Mouse (Mus musculus) midbrain, embryonic 14.5 days (tissue): Measurements from ENCODE around the gene Nxf3. TPM values are rescaled to one million over a fixed set of nuclear protein-coding genes. Genes with fewer than 3 reads are reported as not detected.

Experiments
- ATAC-seq: fragments of 200-750 bp; cut with Nextera tagmentation; 2 replicates; pipeline ENCODE4 v1.8.0; 2017; ENCODE audit warnings: moderate number of reproducible peaks, moderate library complexity; ENCODE audit not compliant: low FRiP score, low TSS enrichment
- DNase-seq: peaks from one replicate; pipeline ENCODE4 v3.0.0-alpha.2; 2015
- H3K27ac ChIP-seq: fragments of 300-500 bp; sonication (generic); replicated peaks from 2 replicates; pipeline ENCODE4 v1.5.1; 2014; ENCODE audit warnings: mild to moderate bottlenecking, low read depth, low read length, moderate library complexity
- H3K27me3 ChIP-seq: fragments of 300-500 bp; sonication (generic); 2 replicates; pipeline ENCODE4 v1.6.1; 2014; ENCODE audit warnings: low read length, control low read depth, mixed read lengths; ENCODE audit not compliant: control insufficient read depth, insufficient read depth
- H3K36me3 ChIP-seq: fragments of 300-500 bp; sonication (generic); 2 replicates; pipeline ENCODE4 v1.6.1; 2014; ENCODE audit warnings: low read length, control low read depth; ENCODE audit not compliant: control insufficient read depth, insufficient read depth
- H3K4me1 ChIP-seq: fragments of 300-500 bp; sonication (generic); 2 replicates; pipeline ENCODE4 v1.6.1; 2014; ENCODE audit warnings: mild to moderate bottlenecking, antibody characterized with exemption, low read length, control low read depth; ENCODE audit not compliant: control insufficient read depth, insufficient read depth
- H3K4me2 ChIP-seq: fragments of 300-500 bp; sonication (generic); 2 replicates; pipeline ENCODE4 v1.6.1; 2014; ENCODE audit warnings: mild to moderate bottlenecking, low read length, moderate library complexity
- H3K4me3 ChIP-seq: fragments of 300-500 bp; sonication (generic); replicated peaks from 2 replicates; pipeline ENCODE4 v1.5.1; 2014; ENCODE audit warnings: low read depth, low read length
- H3K9ac ChIP-seq: fragments of 300-500 bp; sonication (generic); replicated peaks from 2 replicates; pipeline ENCODE4 v1.6.1; 2014; ENCODE audit warnings: mild to moderate bottlenecking, low read length, moderate library complexity
- H3K9me3 ChIP-seq: fragments of 300-500 bp; sonication (generic); 2 replicates; pipeline ENCODE4 v1.6.1; 2016; ENCODE audit warnings: low read length, control low read depth, mixed read lengths; ENCODE audit not compliant: control insufficient read depth
- WGBS: fragments of 180-500 bp; shearing (Covaris S2); extraction: QIAGEN DNeasy Blood & Tissue Kit; methylation state at CpG from one replicate; pipeline ENCODE4 v1.1.7; 2014; 5-methylcytosine and 5-hydroxymethylcytosine counted together
- polyA plus RNA-seq: library from polyadenylated mRNA; unstranded; fragments of >200 nt; fragmentation: Nextera tagmentation; extraction: Ambion mirVana; gene quantifications from 2 replicates; pipeline ENCODE4 v1.2.1, GENCODE M21; 2014

Gene Nxf3
- polyA plus RNA-seq: not detected in 2 replicates

- Histone ChIP-seq H3K27me3 (no peaks in the 10 kb centered on the region), H3K36me3 (no peaks in the 10 kb centered on the region), H3K4me1 (no peaks in the 10 kb centered on the region), H3K4me2 (no peak within 1 kb of the TSS), H3K4me3 (no peak within 1 kb of the TSS), H3K9ac (no peak within 1 kb of the TSS), H3K27ac (no peak within 1 kb of the TSS), H3K9me3 (no peaks in the 10 kb centered on the region)
- WGBS: 87% methylated on average over 9 of the region's 9 CpGs
- DNase-seq (no peak), ATAC-seq (no peak)
These were observed at the start of gene Nxf3 for GRCm38 (mm10) chrX:136085155-136085554. Gene Nxf3, minus strand, starts transcription at chrX:136085255.

DNA sequence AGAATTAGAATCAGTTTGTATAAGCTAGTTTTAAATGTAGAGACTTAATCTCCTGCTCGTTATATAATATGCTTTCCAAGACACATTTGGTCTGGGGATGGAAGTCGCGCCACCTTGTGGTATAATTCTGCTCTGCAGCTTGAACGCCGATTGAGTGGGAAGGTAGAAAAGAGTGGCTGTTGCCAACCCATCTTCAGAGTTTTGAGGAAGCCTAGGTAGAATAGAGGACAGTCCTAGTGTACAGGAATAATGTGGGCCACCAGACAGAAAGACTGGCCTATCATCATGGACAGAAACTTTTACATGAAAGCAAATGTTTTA is 42.6 kb upstream of the Nxf3 start:
- ATAC-seq (no peak), DNase-seq (peak; percentile 72)
- Histone ChIP-seq H3K9ac (no peak overlapping the region), H3K36me3 (no peaks in the 10 kb centered on the region), H3K4me2 (no peak overlapping the region), H3K9me3 (no peaks in the 10 kb centered on the region), H3K4me3 (no peak overlapping the region), H3K27ac (no peak overlapping the region), H3K4me1 (no peaks in the 10 kb centered on the region), H3K27me3 (no peaks in the 10 kb centered on the region)
- 22% methylated on average over 5 of the region's 5 CpGs for WGBS

DNA sequence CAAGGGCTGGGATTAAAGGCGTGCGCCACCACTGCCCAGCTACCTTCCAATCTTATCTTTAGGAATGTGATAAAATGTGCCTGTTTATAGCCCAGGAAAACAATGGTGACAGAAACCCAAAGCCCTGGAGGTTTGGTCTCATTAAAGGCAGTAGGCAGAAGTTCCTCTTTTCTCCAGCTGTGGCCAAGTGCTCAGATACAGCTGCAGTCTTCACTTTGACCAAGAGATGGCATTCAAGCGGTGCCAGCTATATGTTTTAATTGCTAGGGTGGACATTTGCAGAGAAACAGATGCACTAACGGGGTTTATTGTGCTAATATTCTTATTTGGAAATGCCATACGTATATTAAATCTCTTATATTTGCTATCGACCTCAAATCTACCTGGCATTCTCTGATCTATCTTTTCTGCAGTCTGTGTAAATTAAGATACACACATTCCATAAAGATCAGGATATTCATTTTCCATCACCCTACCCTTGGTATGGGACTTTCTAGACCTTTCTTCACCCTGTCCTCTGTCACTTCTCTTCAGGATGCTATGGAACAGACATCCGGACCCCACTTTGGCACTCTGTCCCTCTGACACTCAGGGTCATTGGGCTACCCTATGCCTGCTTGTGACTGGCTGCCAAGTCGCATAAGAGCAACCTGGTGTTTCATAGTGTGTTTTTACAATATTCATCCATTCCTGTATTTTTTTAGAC is 42.1 kb upstream of the Nxf3 start:
- no peak overlapping the region for H3K4me2 ChIP-seq
- no peak overlapping the region for H3K9ac ChIP-seq
- H3K9me3 ChIP-seq: no peaks in the 10 kb centered on the region
- H3K36me3 ChIP-seq: no peaks in the 10 kb centered on the region
- no peaks in the 10 kb centered on the region for H3K4me1 ChIP-seq
- no peaks in the 10 kb centered on the region for H3K27me3 ChIP-seq
- H3K27ac ChIP-seq: no peak overlapping the region
- no peak overlapping the region for H3K4me3 ChIP-seq
- ATAC-seq (no peak), DNase-seq (peak; percentile 48)
- 66% methylated on average over 8 of the region's 8 CpGs for WGBS

DNA sequence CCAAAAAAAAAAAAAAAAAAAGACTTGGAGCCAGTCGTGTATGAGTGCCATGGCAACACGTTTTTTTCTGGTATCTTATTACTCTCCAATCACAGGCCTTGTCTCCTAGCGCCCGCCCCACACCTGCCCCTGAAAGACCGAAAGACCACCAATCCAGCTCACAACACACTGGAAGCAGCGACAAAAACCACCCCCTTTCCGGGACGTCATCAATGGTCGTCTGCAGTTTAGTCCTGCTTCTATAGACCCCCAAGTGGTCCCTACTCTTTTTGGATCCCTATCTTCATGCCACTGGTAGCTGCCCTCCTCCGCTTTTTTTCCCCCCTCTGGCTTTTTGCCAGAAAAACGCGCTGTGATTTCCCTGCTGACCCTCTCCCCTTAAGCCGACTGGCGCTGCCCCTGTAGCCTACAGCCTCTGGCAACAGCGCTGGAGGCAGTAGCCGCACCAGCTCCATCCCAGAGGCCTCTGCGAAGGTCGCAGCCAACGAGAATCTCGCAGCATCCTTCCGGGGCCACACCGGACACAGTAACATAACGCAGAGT is 30.4 kb upstream of the Nxf3 start:
- ATAC-seq: peak; percentile 99
- Histone ChIP-seq H3K27me3 (no peaks in the 10 kb centered on the region), H3K9me3 (no peaks in the 10 kb centered on the region), H3K4me2 (peak overlapping the region; percentile 41), H3K4me3 (peak overlapping the region; percentile 39), H3K36me3 (no peaks in the 10 kb centered on the region), H3K9ac (no peak overlapping the region; the same call in 1 of the 2 replicates), H3K4me1 (no peaks in the 10 kb centered on the region), H3K27ac (peak overlapping the region; percentile 88)
- 26% methylated on average over 23 of the region's 23 CpGs for WGBS
- peak; percentile 92 for DNase-seq

DNA sequence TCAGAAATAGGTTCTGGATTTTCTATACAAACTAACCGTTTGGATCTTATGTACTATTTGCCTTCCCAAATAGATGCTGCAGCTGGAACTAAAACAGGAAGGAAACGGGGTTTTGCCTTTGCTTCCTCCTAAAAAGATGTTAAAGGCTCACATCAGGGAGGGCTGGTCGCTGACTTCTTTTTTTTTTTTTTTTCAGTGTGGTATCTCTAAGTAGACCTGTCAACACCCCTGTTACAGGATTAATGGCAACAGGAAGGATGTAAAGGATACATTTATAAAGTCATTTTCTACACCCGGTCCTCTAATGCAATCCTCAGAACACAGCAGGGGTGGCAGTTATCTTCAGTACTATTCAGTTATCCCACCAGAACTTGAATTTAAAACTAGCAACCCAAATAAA is 30.0 kb upstream of the Nxf3 start:
- DNase-seq (no peak), ATAC-seq (no peak)
- Histone ChIP-seq H3K4me2 (peak overlapping the region; percentile 41), H3K27me3 (no peaks in the 10 kb centered on the region), H3K4me1 (no peaks in the 10 kb centered on the region), H3K36me3 (no peaks in the 10 kb centered on the region), H3K27ac (0 out of 2 replicates have a peak overlapping the region, but pooled peaks have one; percentile 26), H3K9ac (no peak overlapping the region), H3K9me3 (no peaks in the 10 kb centered on the region), H3K4me3 (peak overlapping the region; percentile 39)
- 40% methylated on average over 4 of the region's 4 CpGs for WGBS

GRCm38 (mm10) chrX:136107942-136108341 is 22.9 kb upstream of the Nxf3 start:
- Histone ChIP-seq H3K9me3 (no peaks in the 10 kb centered on the region), H3K4me3 (no peak overlapping the region), H3K36me3 (no peaks in the 10 kb centered on the region), H3K27ac (no peak overlapping the region), H3K4me2 (no peak overlapping the region), H3K4me1 (0 out of 2 replicates have a peak, but pooled peaks cover 4% of the 10 kb centered on the region), H3K27me3 (no peaks in the 10 kb centered on the region), H3K9ac (no peak overlapping the region)
- ATAC-seq (no peak; the same call in 1 of the 2 replicates), DNase-seq (peak; percentile 79)
- 49% methylated on average over 6 of the region's 6 CpGs for WGBS

DNA sequence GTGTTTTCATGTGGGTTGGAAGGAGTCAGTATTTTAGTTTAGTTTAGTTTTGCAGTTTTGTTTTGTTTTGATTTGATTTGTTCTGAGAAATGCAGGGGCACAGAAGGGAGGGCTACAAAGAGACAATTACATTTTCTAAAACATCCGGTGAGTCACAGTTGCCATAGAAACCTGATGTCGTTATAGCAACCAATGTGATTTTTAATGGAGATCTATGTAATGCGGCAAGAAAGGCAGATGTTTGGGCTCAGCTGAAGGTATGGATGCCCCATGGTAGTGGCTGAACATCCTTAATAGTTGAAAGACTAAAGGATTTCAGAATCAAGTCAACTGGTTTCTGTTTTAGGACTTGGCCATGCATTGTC is 19.7 kb upstream of the Nxf3 start:
- no peaks in the 10 kb centered on the region for H3K36me3 ChIP-seq
- DNase-seq (peak; percentile 64), ATAC-seq (no peak; the same call in 1 of the 2 replicates)
- H3K4me2 ChIP-seq: peak overlapping the region; percentile 30
- 0 out of 2 replicates have a peak, but pooled peaks cover 4% of the 10 kb centered on the region for H3K4me1 ChIP-seq
- no peaks in the 10 kb centered on the region for H3K9me3 ChIP-seq
- peak overlapping the region; percentile 60 for H3K27ac ChIP-seq
- no peak overlapping the region for H3K4me3 ChIP-seq
- no peak overlapping the region for H3K9ac ChIP-seq
- 27% methylated on average over 3 of the region's 3 CpGs for WGBS
- H3K27me3 ChIP-seq: no peaks in the 10 kb centered on the region

DNA sequence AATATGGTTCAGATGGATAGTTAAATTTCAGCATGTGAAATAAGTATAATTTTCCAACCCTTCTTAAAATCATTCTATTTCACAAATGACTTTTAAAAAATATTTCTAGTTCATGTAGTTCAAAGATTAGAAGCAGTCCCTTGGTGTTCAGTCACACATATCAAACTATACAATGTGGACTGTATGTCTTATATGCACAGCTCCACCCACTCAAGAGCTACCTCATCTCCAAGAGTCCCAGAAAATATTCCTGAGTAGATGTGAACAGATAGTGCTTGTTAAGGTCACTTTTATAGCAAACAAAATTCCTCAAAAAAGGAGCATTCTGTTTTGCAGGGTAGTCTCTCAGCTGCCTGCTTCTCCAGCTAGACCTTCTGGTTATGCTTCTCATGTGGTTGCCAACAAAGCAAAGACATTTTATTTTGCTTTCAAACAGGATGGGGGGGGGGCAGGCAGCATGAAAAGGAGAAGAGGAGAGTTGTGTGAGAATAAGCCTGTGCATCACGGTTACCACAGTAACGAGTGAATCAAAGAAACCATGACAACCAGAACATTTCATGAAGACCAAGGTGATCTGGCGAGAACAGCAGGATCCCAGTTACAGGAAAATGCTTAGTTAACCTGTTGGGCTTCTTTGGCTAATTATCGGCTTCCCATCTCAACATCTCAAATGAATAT is 19.1 kb upstream of the Nxf3 start:
- Histone ChIP-seq H3K36me3 (no peaks in the 10 kb centered on the region), H3K9me3 (no peaks in the 10 kb centered on the region), H3K27me3 (no peaks in the 10 kb centered on the region), H3K4me2 (peak overlapping the region; percentile 30), H3K4me3 (no peak overlapping the region), H3K4me1 (0 out of 2 replicates have a peak, but pooled peaks cover 4% of the 10 kb centered on the region), H3K9ac (no peak overlapping the region), H3K27ac (peak overlapping the region; percentile 60)
- WGBS: 39% methylated on average over 4 of the region's 4 CpGs
- ATAC-seq: no peak
- peak; percentile 61 for DNase-seq
